Mouse (Mus musculus) lung, postnatal 0 days (tissue): Measurements from ENCODE around the gene Rpl11. TPM values are rescaled to one million over a fixed set of nuclear protein-coding genes. Genes with fewer than 3 reads are reported as not detected.

Experiments used
- ATAC-seq: fragments of 200-750 bp; cut with Nextera tagmentation; 2 replicates; pipeline ENCODE4 v1.8.0; 2017; ENCODE audit warnings: moderate library complexity
- DNase-seq: peaks from one replicate; pipeline ENCODE4 v3.0.0-alpha.2; 2016; ENCODE audit warnings: low spot score
- H3K27ac ChIP-seq: fragments of 300-500 bp; sonication (generic); 2 replicates; pipeline ENCODE4 v1.5.1; 2014; ENCODE audit warnings: antibody characterized with exemption, mild to moderate bottlenecking, low read length, mixed read lengths
- H3K27me3 ChIP-seq: fragments of 300-500 bp; sonication (generic); replicated peaks from 2 replicates; pipeline ENCODE4 v1.6.1; 2014; ENCODE audit warnings: low read length, mixed read lengths; ENCODE audit not compliant: insufficient read depth
- H3K36me3 ChIP-seq: fragments of 300-500 bp; sonication (generic); 2 replicates; pipeline ENCODE4 v1.6.1; 2014; ENCODE audit warnings: low read length, mixed read lengths; ENCODE audit not compliant: insufficient read depth
- H3K4me1 ChIP-seq: fragments of 300-500 bp; sonication (generic); 2 replicates; pipeline ENCODE4 v1.6.1; 2014; ENCODE audit warnings: antibody characterized with exemption, low read depth, low read length, mixed read lengths; ENCODE audit not compliant: insufficient read depth
- H3K4me2 ChIP-seq: fragments of 300-500 bp; sonication (generic); replicated peaks from 2 replicates; pipeline ENCODE4 v1.6.1; 2014; ENCODE audit warnings: low read depth, mild to moderate bottlenecking, low read length, moderate library complexity, mixed read lengths
- H3K4me3 ChIP-seq: fragments of 300-500 bp; sonication (generic); 2 replicates; pipeline ENCODE4 v1.5.1; 2014; ENCODE audit warnings: low read depth, low read length
- H3K9ac ChIP-seq: fragments of 300-500 bp; sonication (generic); replicated peaks from 2 replicates; pipeline ENCODE4 v1.6.1; 2014; ENCODE audit warnings: low read depth, mild to moderate bottlenecking
- H3K9me3 ChIP-seq: fragments of 300-500 bp; sonication (generic); 2 replicates; pipeline ENCODE4 v1.6.1; 2016; ENCODE audit warnings: low read length, mixed read lengths
- CTCF ChIP-seq: IDR thresholded peaks from 2 replicates; pipeline ENCODE4 v1.5.1; 2016; ENCODE audit warnings: antibody characterized with exemption, mild to moderate bottlenecking
- EP300 ChIP-seq: IDR thresholded peaks from 2 replicates; pipeline ENCODE4 v1.6.1; 2016; ENCODE audit warnings: antibody characterized with exemption, mild to moderate bottlenecking, control low read depth
- WGBS: fragments of 180-500 bp; shearing (Covaris S2); extraction: QIAGEN DNeasy Blood & Tissue Kit; methylation state at CpG from one replicate; pipeline ENCODE4 v1.1.7; 2014; 5-methylcytosine and 5-hydroxymethylcytosine counted together
- polyA plus RNA-seq: library from polyadenylated mRNA; unstranded; fragments of >200 nt; fragmentation: Nextera tagmentation; extraction: Ambion mirVana; gene quantifications from 2 replicates; pipeline ENCODE4 v1.2.1, GENCODE M21; 2015

Gene Rpl11
- polyA plus RNA-seq, 1 experiment from 2014 or later = 355 TPM

DNA sequence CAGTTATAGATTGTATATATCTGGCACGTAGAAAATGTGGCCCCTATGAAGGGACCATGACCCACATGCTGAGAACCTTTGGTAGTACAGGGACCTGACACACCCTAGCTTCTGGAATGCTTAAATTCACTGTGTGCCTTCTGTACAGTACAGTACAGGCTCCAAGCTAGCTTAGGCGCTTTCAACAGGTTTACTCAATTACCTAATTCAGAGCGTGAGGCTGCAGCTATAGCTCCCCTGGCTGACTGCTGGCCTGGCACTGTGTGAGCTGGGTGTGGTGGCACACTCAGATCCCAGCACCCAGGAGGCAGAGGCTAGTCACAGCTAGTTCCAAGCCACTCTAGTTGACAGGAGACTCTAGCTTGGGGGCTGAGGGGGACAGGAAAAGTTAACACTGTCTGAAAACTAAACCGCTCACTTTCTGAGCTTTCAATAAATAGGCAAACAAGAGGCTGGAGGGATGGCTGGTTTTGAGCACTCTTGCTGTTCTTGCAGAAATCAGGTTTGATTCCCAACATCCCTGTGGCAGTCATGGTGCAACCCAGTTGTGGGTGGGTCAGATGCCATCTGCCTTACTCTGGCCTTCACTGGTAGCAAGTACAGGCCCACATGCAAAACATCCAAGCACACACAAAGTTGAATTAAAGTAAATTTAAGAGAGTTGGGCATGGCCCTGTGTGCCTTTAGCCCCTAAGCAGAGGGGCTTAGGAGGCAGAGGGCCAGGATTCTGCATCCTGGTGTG lies 4.8 kb downstream of the Rpl11 start:
- peak; percentile 53 for ATAC-seq
- no peak overlapping the region for H3K4me3 ChIP-seq
- H3K27ac ChIP-seq = peak overlapping the region; percentile 51; the same call in 1 of the 2 replicates
- no peaks in the 10 kb centered on the region for H3K9me3 ChIP-seq
- DNase-seq = peak; percentile 76
- no peak for TF ChIP-seq EP300
- TF ChIP-seq CTCF = no peak
- no peak overlapping the region for H3K9ac ChIP-seq
- no peak overlapping the region for H3K4me2 ChIP-seq
- WGBS = 61% methylated on average over 4 of the region's 4 CpGs
- peaks cover 11% of the 10 kb centered on the region for H3K4me1 ChIP-seq
- H3K36me3 ChIP-seq = peaks cover 19% of the 10 kb centered on the region; the same call in 1 of the 2 replicates
- H3K27me3 ChIP-seq = no peaks in the 10 kb centered on the region

DNA sequence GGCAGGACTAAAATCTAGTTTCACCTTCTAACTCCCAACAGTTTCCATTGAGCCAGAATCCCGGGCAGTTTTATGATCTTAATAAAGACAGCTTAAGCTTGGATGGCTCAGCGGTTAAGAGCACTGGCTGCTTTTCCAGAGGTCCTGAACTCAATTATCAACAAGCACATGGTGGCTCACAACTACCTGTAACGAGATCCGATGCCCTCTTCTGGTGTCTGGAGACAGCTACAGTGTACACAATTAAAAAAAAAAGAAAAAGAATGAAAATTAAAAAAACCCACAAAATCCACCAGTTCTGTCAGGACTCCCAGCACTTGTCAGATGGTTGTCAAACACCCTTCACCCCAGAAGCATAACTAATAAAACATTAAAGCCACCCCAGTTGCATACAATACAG lies 5.6 kb downstream of the Rpl11 start:
- H3K4me3 ChIP-seq = no peak overlapping the region
- no peak overlapping the region for H3K4me2 ChIP-seq
- H3K27me3 ChIP-seq = no peaks in the 10 kb centered on the region
- ATAC-seq (no peak), DNase-seq (no peak)
- TF ChIP-seq EP300 (no peak), CTCF (no peak; the same call in 1 of the 2 replicates)
- H3K9me3 ChIP-seq = no peaks in the 10 kb centered on the region
- H3K4me1 ChIP-seq = peaks cover 11% of the 10 kb centered on the region
- no peak overlapping the region for H3K9ac ChIP-seq
- 0 out of 2 replicates have a peak overlapping the region, but pooled peaks have one; percentile 51 for H3K27ac ChIP-seq
- H3K36me3 ChIP-seq = peaks cover 19% of the 10 kb centered on the region; the same call in 1 of the 2 replicates
- 55% methylated on average over 4 of the region's 4 CpGs for WGBS

DNA sequence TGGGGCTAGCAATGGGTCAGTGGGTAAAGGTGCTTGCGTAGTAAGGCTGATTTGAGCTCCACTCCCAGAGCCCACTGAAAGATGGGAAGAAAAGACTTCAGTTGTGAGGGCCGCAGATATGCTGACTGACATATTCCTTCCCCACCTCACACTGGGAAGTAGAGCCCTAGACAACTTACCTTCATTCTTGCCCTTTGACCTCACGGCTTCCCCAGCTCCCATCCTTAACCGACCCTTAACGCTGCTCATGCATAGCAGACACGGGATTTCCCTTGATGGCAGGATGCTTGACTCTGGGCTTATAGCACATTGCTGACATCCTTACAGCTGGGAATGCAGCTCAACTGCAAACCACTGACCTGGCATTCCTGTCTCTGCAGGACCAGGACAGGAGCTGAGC lies 6.3 kb downstream of the Rpl11 start:
- Histone ChIP-seq H3K9ac (no peak overlapping the region), H3K4me3 (no peak overlapping the region), H3K36me3 (peaks cover 19% of the 10 kb centered on the region; the same call in 1 of the 2 replicates), H3K9me3 (no peaks in the 10 kb centered on the region), H3K4me1 (peaks cover 7% of the 10 kb centered on the region), H3K27me3 (no peaks in the 10 kb centered on the region), H3K4me2 (no peak overlapping the region), H3K27ac (no peak overlapping the region)
- DNase-seq = no peak
- ATAC-seq = no peak
- no peak for TF ChIP-seq EP300
- TF ChIP-seq CTCF = no peak
- WGBS = 61% methylated on average over 6 of the region's 6 CpGs

DNA sequence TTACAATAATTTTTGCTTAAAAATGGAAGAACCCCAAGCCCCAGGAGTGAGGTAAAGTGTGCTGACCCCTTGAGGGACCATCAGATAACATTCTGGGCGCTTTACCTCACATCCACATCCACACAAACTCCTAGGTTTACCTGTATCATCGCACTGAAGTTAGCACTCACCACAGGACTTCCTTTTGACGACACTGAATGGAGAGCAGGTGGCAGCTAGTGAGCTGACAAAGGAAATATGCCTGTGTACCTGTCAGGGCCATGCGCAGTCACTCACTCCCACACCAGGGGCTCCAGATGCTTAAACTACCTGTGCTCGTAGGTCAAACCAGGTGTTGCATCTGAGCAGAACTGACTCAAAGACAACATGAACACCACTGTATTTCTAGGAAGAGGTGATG lies 8.1 kb downstream of the Rpl11 start:
- Histone ChIP-seq H3K9ac (no peak overlapping the region), H3K9me3 (no peaks in the 10 kb centered on the region), H3K4me1 (no peaks in the 10 kb centered on the region), H3K4me3 (no peak overlapping the region), H3K4me2 (no peak overlapping the region), H3K27ac (no peak overlapping the region), H3K36me3 (peaks cover 11% of the 10 kb centered on the region; the same call in 1 of the 2 replicates), H3K27me3 (no peaks in the 10 kb centered on the region)
- no peak for TF ChIP-seq EP300
- no peak for TF ChIP-seq CTCF
- no peak for DNase-seq
- no peak for ATAC-seq
- WGBS = 83% methylated on average over 5 of the region's 5 CpGs

DNA sequence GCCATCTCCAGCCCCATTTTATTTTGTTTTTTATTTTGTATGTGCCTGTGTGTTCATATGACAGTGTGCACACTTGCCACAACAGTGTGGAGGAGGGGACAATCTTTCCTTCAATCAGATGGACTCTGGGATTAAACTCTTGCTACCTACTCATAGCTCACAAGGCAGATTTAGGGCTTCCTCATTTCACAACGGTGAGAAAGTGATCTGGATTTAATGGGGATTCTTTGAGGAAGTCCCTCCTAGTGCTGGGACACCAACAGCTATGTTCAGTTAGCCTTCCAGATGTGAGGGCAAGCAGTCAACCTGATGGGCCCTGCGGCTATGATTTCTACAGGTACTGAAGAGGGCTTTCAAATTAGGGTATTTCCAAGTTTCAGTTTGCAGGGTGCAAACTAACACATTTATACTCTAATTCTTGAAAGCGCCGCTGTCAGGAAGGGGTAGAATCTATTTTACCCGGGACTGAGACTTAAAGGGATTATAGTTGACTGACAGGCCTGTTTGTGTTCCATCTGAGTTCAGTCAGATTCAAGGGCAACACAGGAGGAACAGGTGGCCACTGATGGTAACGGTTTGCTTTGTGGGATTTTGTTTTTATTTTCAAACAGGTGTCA lies 9.3 kb downstream of the Rpl11 start:
- Histone ChIP-seq H3K9ac (no peak overlapping the region), H3K9me3 (no peaks in the 10 kb centered on the region), H3K27me3 (no peaks in the 10 kb centered on the region), H3K4me1 (no peaks in the 10 kb centered on the region), H3K4me3 (no peak overlapping the region), H3K27ac (no peak overlapping the region), H3K36me3 (peaks cover 5% of the 10 kb centered on the region; the same call in 1 of the 2 replicates), H3K4me2 (no peak overlapping the region)
- ATAC-seq (no peak), DNase-seq (no peak)
- WGBS = 86% methylated on average over 6 of the region's 6 CpGs
- no peak for TF ChIP-seq EP300
- TF ChIP-seq CTCF = no peak

DNA sequence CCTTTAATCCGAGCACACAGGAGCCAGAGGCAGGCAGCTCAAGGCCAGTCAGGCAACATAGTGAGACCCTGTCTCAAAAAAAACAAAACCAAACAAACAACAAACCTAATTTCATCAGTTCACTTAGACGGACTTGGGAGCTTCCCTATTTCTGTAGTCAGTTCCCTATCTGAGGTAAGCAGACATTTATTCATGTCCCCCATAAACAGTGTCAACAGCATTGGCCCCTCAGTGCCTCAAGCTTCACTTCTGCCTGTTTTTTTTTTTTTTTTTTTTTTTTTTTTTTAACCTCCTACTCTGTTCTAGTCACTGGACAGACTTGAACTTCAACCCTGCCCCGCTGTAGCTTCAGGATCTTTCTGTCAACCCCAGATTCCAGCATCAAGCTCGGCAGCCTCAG lies 18.1 kb downstream of the Rpl11 start:
- no peak for ATAC-seq
- no peak overlapping the region for H3K27ac ChIP-seq
- H3K9me3 ChIP-seq = no peaks in the 10 kb centered on the region
- TF ChIP-seq EP300 (no peak), CTCF (no peak)
- H3K4me1 ChIP-seq = no peaks in the 10 kb centered on the region
- H3K4me2 ChIP-seq = no peak overlapping the region
- no peaks in the 10 kb centered on the region for H3K27me3 ChIP-seq
- no peaks in the 10 kb centered on the region for H3K36me3 ChIP-seq
- 66% methylated on average over 4 of the region's 4 CpGs for WGBS
- H3K9ac ChIP-seq = no peak overlapping the region
- no peak overlapping the region for H3K4me3 ChIP-seq
- DNase-seq = no peak
